Mouse (Mus musculus) forebrain, postnatal 0 days (tissue): Measurements from ENCODE around the gene Slc38a4. TPM values are rescaled to one million over a fixed set of nuclear protein-coding genes. Genes with fewer than 3 reads are reported as not detected.

Experiments
- ATAC-seq: fragments of 200-750 bp; cut with Nextera tagmentation; 2 replicates; pipeline ENCODE4 v1.8.0; 2017; ENCODE audit warnings: mild to moderate bottlenecking, moderate library complexity
- DNase-seq: peaks from one replicate; pipeline ENCODE4 v3.0.0-alpha.2; 2015
- H3K27ac ChIP-seq: fragments of 300-500 bp; sonication (generic); 2 replicates; pipeline ENCODE4 v1.5.1; 2014; ENCODE audit warnings: low read depth, mild to moderate bottlenecking, antibody characterized with exemption, low read length, moderate library complexity, mixed read lengths
- H3K27me3 ChIP-seq: fragments of 300-500 bp; sonication (generic); 2 replicates; pipeline ENCODE4 v1.6.1; 2014; ENCODE audit warnings: mild to moderate bottlenecking, low read length, mixed read lengths; ENCODE audit not compliant: insufficient read depth
- H3K36me3 ChIP-seq: fragments of 300-500 bp; sonication (generic); 2 replicates; pipeline ENCODE4 v1.6.1; 2014; ENCODE audit warnings: mild to moderate bottlenecking, moderate library complexity; ENCODE audit not compliant: insufficient read depth
- H3K4me1 ChIP-seq: fragments of 300-500 bp; sonication (generic); 2 replicates; pipeline ENCODE4 v1.6.1; 2014; ENCODE audit warnings: antibody characterized with exemption; ENCODE audit not compliant: insufficient read depth
- H3K4me2 ChIP-seq: fragments of 300-500 bp; sonication (generic); 2 replicates; pipeline ENCODE4 v1.6.1; 2014; ENCODE audit warnings: low read depth, mild to moderate bottlenecking, moderate library complexity
- H3K4me3 ChIP-seq: fragments of 300-500 bp; sonication (generic); 2 replicates; pipeline ENCODE4 v1.5.1; 2014; ENCODE audit warnings: low read depth, low read length, mixed read lengths
- H3K9ac ChIP-seq: fragments of 300-500 bp; sonication (generic); 2 replicates; pipeline ENCODE4 v1.6.1; 2014; ENCODE audit warnings: mild to moderate bottlenecking
- H3K9me3 ChIP-seq: fragments of 300-500 bp; sonication (generic); 2 replicates; pipeline ENCODE4 v1.6.1; 2016; ENCODE audit warnings: low read length
- CTCF ChIP-seq: sonication (generic); IDR thresholded peaks from 2 replicates; pipeline ENCODE4 v1.5.1; 2016; ENCODE audit warnings: antibody characterized with exemption, control low read depth, low read depth
- WGBS: fragments of 180-500 bp; shearing (Covaris S2); extraction: QIAGEN DNeasy Blood & Tissue Kit; methylation state at CpG from one replicate; pipeline ENCODE4 v1.1.7; 2014; 5-methylcytosine and 5-hydroxymethylcytosine counted together
- polyA plus RNA-seq: library from polyadenylated mRNA; unstranded; fragments of >200 nt; fragmentation: Nextera tagmentation; extraction: Ambion mirVana; gene quantifications from 2 replicates; pipeline ENCODE4 v1.2.1, GENCODE M21; 2015
- total RNA-seq: library from RNA; depleted of rRNA; stranded (reverse); fragments of >200 nt; gene quantifications from 2 replicates; pipeline ENCODE4 v1.2.3, GENCODE M21; 2014

Gene Slc38a4
- total and polyA plus RNA-seq, 2 experiments from 2014 or later, result 2.8 to 4.4 TPM

DNA sequence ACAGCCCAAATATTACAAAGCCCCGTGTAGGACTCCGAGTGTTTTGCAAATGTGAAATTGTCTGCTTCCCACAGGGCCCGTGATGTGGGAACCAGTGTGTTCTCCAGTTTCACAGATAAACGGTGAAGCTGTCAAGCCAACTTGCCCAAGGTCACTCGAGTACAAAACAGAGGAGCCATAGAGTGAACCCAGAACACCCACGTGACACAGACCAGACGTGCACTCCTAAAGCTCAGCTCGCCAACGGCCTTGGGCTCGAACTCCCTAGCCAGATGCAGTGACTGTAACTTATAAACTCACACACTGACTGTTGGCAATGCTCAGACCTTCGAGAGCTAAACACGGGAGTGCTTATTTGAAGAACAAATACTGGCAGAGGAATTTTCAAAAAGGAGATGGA is 5.3 kb downstream of the Slc38a4 start:
- ATAC-seq, result no peak

DNA sequence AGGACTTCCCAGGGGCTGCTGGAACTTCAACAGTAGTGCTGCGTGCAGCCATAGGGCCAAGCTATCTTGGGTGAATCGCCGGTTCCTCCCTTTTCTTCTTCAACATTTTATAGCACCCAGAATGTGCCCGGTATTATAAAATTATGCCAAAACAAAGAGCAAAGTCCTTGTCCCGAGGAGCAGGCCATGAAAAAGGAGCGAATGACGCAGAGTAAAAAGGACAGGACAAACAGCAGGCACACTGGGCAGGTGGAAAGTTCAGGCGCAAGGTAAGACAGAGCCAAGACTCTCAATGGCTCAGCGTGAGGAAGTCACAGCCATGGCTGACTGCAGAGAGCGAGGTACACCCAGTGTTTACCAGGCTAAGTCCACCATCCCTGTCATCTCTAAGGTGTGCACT is 5.7 kb downstream of the Slc38a4 start:
- no peak overlapping the region for H3K4me3 ChIP-seq
- no peak for TF ChIP-seq CTCF
- H3K27ac ChIP-seq, result no peak overlapping the region
- no peaks in the 10 kb centered on the region for H3K4me1 ChIP-seq
- H3K4me2 ChIP-seq, result no peak overlapping the region
- ATAC-seq (no peak), DNase-seq (no peak)
- no peak overlapping the region for H3K9ac ChIP-seq
- H3K36me3 ChIP-seq, result no peaks in the 10 kb centered on the region
- 64% methylated on average over 10 of the region's 10 CpGs for WGBS
- H3K27me3 ChIP-seq, result no peaks in the 10 kb centered on the region
- H3K9me3 ChIP-seq, result no peaks in the 10 kb centered on the region

More for the DNA sequence above, 5.3 kb downstream of the Slc38a4 start:
- DNase-seq, result no peak
- WGBS, result 78% methylated on average over 12 of the region's 12 CpGs
- no peaks in the 10 kb centered on the region for H3K4me1 ChIP-seq
- H3K9ac ChIP-seq, result no peak overlapping the region
- H3K27ac ChIP-seq, result no peak overlapping the region
- H3K36me3 ChIP-seq, result no peaks in the 10 kb centered on the region
- H3K4me2 ChIP-seq, result no peak overlapping the region
- no peaks in the 10 kb centered on the region for H3K27me3 ChIP-seq
- TF ChIP-seq CTCF, result no peak
- no peak overlapping the region for H3K4me3 ChIP-seq
- no peaks in the 10 kb centered on the region for H3K9me3 ChIP-seq

DNA sequence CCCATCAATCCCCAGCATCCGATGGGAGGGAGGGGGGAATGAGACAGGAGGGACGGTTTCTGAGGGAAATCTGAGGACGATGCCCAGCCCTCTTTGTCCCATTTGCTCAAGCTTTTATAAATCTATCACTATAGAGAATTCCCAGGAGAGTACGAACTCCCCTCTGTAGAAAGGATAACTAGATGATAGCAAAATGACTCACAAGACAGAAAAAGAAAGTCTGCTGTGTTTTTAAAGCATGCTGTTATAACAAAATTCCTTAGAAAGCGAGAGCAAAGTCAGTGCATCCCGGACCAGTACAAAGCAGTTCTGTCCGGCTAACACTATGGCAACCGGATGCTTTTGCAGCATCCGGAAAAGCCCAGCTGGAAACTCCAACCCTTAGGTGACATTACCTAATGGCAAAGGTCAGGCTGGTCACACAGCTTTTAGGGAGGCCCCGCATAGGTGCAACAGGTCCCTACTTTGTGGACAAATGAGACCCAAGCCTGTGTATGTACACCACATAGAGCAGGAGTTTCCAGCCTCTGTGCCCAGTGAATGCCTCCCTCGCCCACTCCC is 6.4 kb downstream of the Slc38a4 start:
- whole genome bisulfite sequencing, result 67% methylated on average over 11 of the region's 11 CpGs
- no peak for TF ChIP-seq CTCF
- no peak for DNase-seq
- H3K4me1 ChIP-seq, result no peaks in the 10 kb centered on the region
- H3K9ac ChIP-seq, result no peak overlapping the region
- no peaks in the 10 kb centered on the region for H3K27me3 ChIP-seq
- ATAC-seq, result no peak
- no peak overlapping the region for H3K27ac ChIP-seq
- H3K4me2 ChIP-seq, result no peak overlapping the region
- H3K4me3 ChIP-seq, result no peak overlapping the region
- no peaks in the 10 kb centered on the region for H3K36me3 ChIP-seq
- no peaks in the 10 kb centered on the region for H3K9me3 ChIP-seq

DNA sequence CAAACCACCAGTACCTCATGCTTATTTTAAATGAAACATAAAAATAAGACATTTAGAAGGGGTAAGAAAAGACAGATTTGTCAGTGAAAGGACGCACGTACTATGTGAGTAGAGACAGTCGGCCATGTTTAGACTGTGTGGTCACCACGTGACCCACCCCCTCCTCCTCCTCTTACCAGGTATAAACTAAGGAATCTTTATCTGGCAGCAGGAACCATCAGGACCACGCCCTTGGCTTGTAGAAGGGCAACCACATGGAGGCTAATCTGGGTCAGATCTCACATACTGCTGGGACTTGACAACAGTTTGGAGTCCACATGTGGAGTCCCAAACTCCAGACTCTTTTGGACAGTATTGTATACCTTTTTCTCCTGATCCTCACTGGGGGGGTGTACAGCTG is 7.5 kb downstream of the Slc38a4 start:
- WGBS, result 89% methylated on average over 5 of the region's 5 CpGs
- Histone ChIP-seq H3K4me1 (no peaks in the 10 kb centered on the region), H3K4me2 (no peak overlapping the region), H3K27ac (no peak overlapping the region), H3K9me3 (no peaks in the 10 kb centered on the region), H3K4me3 (no peak overlapping the region), H3K9ac (no peak overlapping the region), H3K36me3 (no peaks in the 10 kb centered on the region), H3K27me3 (no peaks in the 10 kb centered on the region)
- ATAC-seq (no peak), DNase-seq (no peak)
- TF ChIP-seq CTCF, result no peak

DNA sequence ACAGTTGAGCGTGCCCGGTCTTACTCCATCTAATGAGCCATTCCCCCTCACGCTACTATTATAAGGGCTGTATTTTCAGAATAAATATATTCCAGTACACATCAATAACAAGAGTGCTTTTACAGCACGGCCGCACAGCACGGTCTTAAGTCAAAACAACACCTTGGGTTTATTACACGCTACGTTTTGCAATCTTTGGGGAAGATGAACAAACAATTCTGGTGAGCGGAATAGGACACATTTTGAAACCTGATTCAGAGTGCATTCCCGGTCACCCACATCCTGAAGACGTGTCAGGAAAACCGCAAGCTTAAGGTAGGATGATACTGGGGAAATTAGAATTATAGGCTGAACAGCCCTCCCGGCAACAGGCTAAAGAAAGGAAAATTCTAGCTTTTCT is 11.8 kb downstream of the Slc38a4 start:
- H3K4me1 ChIP-seq, result no peaks in the 10 kb centered on the region
- H3K9me3 ChIP-seq, result no peaks in the 10 kb centered on the region
- H3K4me2 ChIP-seq, result no peak overlapping the region
- 85% methylated on average over 13 of the region's 13 CpGs for WGBS
- no peak overlapping the region for H3K27ac ChIP-seq
- no peak for TF ChIP-seq CTCF
- no peak overlapping the region for H3K4me3 ChIP-seq
- ATAC-seq (no peak), DNase-seq (no peak)
- no peaks in the 10 kb centered on the region for H3K36me3 ChIP-seq
- no peaks in the 10 kb centered on the region for H3K27me3 ChIP-seq
- H3K9ac ChIP-seq, result no peak overlapping the region

DNA sequence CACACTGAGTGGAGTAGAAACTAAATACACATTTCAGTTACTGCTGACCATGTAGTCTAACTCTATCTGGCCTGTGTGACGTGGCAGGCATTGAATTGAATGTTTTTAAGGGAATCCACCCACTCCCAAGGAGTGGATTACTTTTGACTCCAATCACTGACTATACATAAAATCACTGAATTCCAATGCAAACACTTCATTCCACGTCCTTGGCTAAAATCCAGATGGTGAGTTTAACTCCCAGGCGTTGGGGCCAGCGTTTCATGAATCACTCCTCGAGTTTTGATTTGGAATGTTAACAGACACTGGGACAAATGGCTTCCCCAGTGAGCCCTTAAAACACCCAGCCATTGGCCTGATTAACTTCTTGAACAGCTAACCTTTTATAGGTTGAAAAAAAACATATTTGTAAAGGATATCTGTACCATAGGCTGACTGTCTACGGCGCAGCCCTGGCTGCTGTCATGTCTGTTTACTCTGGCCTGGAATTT is 13.7 kb downstream of the Slc38a4 start:
- ATAC-seq (no peak), DNase-seq (no peak)
- H3K9ac ChIP-seq, result no peak overlapping the region
- H3K4me3 ChIP-seq, result no peak overlapping the region
- H3K36me3 ChIP-seq, result no peaks in the 10 kb centered on the region
- no peaks in the 10 kb centered on the region for H3K4me1 ChIP-seq
- H3K9me3 ChIP-seq, result no peaks in the 10 kb centered on the region
- WGBS, result 73% methylated on average over 7 of the region's 7 CpGs
- TF ChIP-seq CTCF, result no peak
- no peak overlapping the region for H3K4me2 ChIP-seq
- H3K27me3 ChIP-seq, result no peaks in the 10 kb centered on the region
- no peak overlapping the region for H3K27ac ChIP-seq

DNA sequence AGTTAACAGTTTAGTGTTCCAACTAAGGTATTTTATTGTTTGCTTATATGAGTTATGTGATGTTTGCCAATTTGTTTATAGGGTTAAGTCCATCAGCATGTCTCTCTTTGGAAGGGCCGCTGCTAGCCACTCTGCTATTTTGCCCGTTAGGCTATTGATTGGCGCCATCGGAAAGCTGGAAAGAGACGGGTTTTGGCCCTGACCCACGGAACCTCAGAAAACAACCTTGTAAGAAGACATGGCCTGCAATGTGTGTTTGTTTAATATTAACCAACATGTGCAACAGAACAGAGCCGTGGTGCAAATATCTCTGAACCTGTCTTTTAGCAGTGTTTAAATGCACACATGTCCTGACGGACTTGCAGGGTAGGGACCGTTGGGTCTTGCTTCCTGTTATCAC is 14.6 kb downstream of the Slc38a4 start:
- Histone ChIP-seq H3K4me3 (no peak overlapping the region), H3K4me1 (no peaks in the 10 kb centered on the region), H3K27me3 (no peaks in the 10 kb centered on the region), H3K9me3 (no peaks in the 10 kb centered on the region), H3K4me2 (no peak overlapping the region), H3K36me3 (no peaks in the 10 kb centered on the region), H3K9ac (no peak overlapping the region), H3K27ac (no peak overlapping the region)
- DNase-seq (no peak), ATAC-seq (no peak)
- TF ChIP-seq CTCF, result no peak
- WGBS, result 84% methylated on average over 9 of the region's 9 CpGs
